Mouse (Mus musculus) limb, embryonic 10.5 days (tissue): Measurements from ENCODE around the gene Etl4. TPM values are rescaled to one million over a fixed set of nuclear protein-coding genes. Genes with fewer than 3 reads are reported as not detected.

Experiments
- DNase-seq: peaks from one replicate; pipeline ENCODE4 v3.0.0-alpha.2; 2017; ENCODE audit warnings: low spot score
- H3K27ac ChIP-seq: fragments of 300-500 bp; sonication (generic); 2 replicates; pipeline ENCODE4 v1.5.1; 2016; ENCODE audit warnings: mild to moderate bottlenecking
- H3K27me3 ChIP-seq: fragments of 300-500 bp; sonication (generic); 2 replicates; pipeline ENCODE4 v1.6.1; 2016; ENCODE audit warnings: low read depth, mild to moderate bottlenecking; ENCODE audit not compliant: poor library complexity, severe bottlenecking
- H3K36me3 ChIP-seq: fragments of 300-500 bp; sonication (generic); 2 replicates; pipeline ENCODE4 v1.6.1; 2016; ENCODE audit warnings: mild to moderate bottlenecking, moderate library complexity
- H3K4me1 ChIP-seq: fragments of 300-500 bp; sonication (generic); 2 replicates; pipeline ENCODE4 v1.6.1; 2016
- H3K4me3 ChIP-seq: fragments of 300-500 bp; sonication (generic); 2 replicates; pipeline ENCODE4 v1.5.1; 2016; ENCODE audit warnings: mild to moderate bottlenecking, moderate library complexity
- H3K9me3 ChIP-seq: fragments of 300-500 bp; sonication (generic); replicated peaks from 2 replicates; pipeline ENCODE4 v1.6.1; 2016; ENCODE audit warnings: mild to moderate bottlenecking
- WGBS: fragments of 180-500 bp; shearing (Covaris S2); methylation state at CpG from one replicate; pipeline ENCODE4 v1.1.7; 2016; 5-methylcytosine and 5-hydroxymethylcytosine counted together
- polyA plus RNA-seq: library from polyadenylated mRNA; unstranded; fragments of >200 nt; fragmentation: Nextera tagmentation; extraction: Ambion mirVana; gene quantifications from 2 replicates; pipeline ENCODE4 v1.2.1, GENCODE M21; 2016

Gene Etl4
- polyA plus RNA-seq, 1 experiment from 2014 or later, result 13.5 TPM

DNA sequence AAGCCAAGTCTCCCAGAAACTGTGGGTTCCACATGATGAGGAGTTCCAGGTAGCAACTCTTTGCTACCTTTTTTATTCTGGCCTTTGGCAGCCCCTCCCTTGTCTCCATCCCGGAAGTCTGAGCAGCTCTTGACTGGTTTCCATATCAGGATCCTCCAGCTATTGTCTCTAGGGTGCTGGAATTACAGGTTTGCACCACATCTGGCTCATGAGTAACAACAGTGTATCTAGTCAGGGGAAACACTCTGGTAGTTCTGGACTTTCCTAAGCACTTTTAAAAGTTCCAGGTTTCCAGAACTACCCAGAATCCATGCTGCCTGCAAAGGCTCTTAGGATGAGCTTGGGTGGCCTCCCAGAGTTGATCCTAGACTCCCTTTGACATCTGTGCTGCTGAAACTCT is 640.4 kb downstream of the Etl4 start:
- no peak overlapping the region for H3K4me3 ChIP-seq
- 58% methylated on average over 1 of the region's 1 CpGs for WGBS
- H3K27ac ChIP-seq, result no peak overlapping the region
- no peaks in the 10 kb centered on the region for H3K9me3 ChIP-seq
- DNase-seq, result no peak
- H3K4me1 ChIP-seq, result peaks cover 16% of the 10 kb centered on the region
- H3K27me3 ChIP-seq, result no peaks in the 10 kb centered on the region
- H3K36me3 ChIP-seq, result no peaks in the 10 kb centered on the region

- DNase-seq, result no peak
- Histone ChIP-seq H3K36me3 (no peaks in the 10 kb centered on the region), H3K27ac (no peak overlapping the region), H3K4me1 (peaks cover 5% of the 10 kb centered on the region; the same call in 1 of the 2 replicates), H3K9me3 (no peaks in the 10 kb centered on the region), H3K4me3 (no peak overlapping the region), H3K27me3 (no peaks in the 10 kb centered on the region)
- 70% methylated on average over 3 of the region's 3 CpGs for WGBS
These were observed 646.1 kb downstream of the Etl4 start for GRCm38 (mm10) chr2:20555706-20556105.

DNA sequence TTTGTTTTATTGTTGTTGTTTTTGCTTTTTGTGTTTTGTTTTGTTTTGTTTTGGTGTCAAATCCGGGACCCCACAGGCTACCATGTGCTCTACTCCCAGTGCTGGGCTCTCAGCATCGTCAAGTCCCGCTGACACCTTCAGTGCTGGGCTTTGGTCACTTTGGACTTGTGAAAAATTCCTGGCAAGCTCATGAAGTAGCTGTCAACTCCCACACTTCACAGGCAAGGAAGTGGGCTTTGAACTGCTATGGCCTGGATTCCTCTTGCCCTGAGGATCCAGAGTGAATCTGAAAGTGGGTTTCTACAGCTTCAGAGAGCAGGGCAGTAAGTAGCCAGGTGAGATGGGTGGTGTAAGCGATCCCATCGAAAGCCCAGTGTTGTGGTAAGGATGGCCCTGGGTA is 649.5 kb downstream of the Etl4 start:
- Histone ChIP-seq H3K27ac (no peak overlapping the region), H3K4me3 (no peak overlapping the region), H3K9me3 (no peaks in the 10 kb centered on the region), H3K27me3 (no peaks in the 10 kb centered on the region), H3K36me3 (no peaks in the 10 kb centered on the region), H3K4me1 (peaks cover 14% of the 10 kb centered on the region)
- WGBS, result 65% methylated on average over 5 of the region's 5 CpGs
- no peak for DNase-seq

DNA sequence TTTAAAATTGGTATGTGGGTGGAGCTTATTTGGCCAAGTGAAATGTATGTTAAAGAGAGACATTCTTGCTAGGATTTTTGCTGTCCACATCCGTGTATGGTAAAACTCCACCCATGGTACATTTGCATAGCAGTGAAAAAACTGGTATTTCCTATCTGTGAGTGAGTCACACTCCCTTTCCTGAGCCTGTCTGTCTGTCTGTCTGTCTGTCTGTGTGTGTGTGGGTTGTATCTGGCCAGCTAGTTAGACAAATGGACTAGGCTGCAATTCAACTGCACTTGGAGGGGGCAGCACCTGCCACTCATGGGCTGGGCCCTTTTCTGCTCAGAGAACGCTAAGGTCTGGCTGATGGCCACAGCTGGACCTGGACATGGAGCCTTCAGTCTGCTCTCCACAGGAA is 650.1 kb downstream of the Etl4 start:
- H3K36me3 ChIP-seq, result no peaks in the 10 kb centered on the region
- no peak overlapping the region for H3K27ac ChIP-seq
- H3K4me1 ChIP-seq, result peaks cover 14% of the 10 kb centered on the region
- H3K4me3 ChIP-seq, result no peak overlapping the region
- 69% methylated on average over 2 of the region's 2 CpGs for WGBS
- H3K9me3 ChIP-seq, result no peaks in the 10 kb centered on the region
- no peaks in the 10 kb centered on the region for H3K27me3 ChIP-seq
- no peak for DNase-seq

- Histone ChIP-seq H3K4me3 (no peak overlapping the region), H3K9me3 (no peaks in the 10 kb centered on the region), H3K4me1 (peaks cover 14% of the 10 kb centered on the region), H3K27ac (no peak overlapping the region), H3K27me3 (no peaks in the 10 kb centered on the region), H3K36me3 (no peaks in the 10 kb centered on the region)
- no peak for DNase-seq
- 91% methylated on average over 9 of the region's 9 CpGs for WGBS
These were observed 651.0 kb downstream of the Etl4 start for GRCm38 (mm10) chr2:20560581-20560980.

- 21% methylated on average over 6 of the region's 6 CpGs for whole genome bisulfite sequencing
- no peak for DNase-seq
These were observed 653.5 kb downstream of the Etl4 start for GRCm38 (mm10) chr2:20563036-20563435.

DNA sequence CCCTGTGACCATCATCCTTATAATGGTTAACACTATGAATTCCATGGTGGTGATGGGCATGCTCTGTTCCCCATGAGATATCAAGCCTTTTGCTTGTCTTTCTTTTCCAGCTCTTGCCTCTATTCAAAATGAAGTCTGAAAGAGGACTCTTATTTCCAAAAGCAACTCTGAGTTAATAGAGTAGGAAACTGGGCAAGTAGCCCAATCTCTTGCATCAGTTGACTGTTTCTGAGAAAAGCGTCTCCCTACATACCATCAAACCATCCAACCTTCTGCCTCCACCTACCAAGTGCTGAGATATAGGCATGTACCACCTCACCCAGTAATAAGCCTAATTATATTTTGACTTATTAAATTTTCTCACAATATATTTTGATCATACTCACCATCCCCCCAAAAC is 658.9 kb downstream of the Etl4 start:
- Histone ChIP-seq H3K9me3 (no peaks in the 10 kb centered on the region), H3K4me1 (no peaks in the 10 kb centered on the region)

More at GRCm38 (mm10) chr2:20563036-20563435, 653.5 kb downstream of the Etl4 start:
- Histone ChIP-seq H3K4me3 (no peak overlapping the region), H3K27ac (no peak overlapping the region), H3K9me3 (no peaks in the 10 kb centered on the region), H3K36me3 (no peaks in the 10 kb centered on the region), H3K4me1 (peaks cover 14% of the 10 kb centered on the region), H3K27me3 (no peaks in the 10 kb centered on the region)

DNA sequence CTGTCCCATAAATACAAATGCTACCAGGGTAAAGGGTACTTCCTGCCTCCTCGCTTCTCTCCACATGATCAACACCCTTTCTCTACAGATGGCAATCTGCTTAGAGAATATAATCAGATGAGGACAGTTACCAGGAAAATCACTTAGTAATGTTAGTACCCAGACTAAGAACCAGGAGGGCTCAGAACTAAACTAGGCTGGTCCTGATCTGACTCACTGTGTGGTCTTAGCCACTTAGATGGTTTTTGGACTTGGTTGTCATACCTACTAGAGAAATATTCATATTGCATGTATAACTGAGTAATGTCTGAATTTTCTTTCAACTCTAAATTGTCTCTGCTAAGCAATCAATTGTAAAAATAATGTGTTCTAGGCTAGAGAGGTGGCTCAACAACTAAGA is 662.4 kb downstream of the Etl4 start:
- H3K4me1 ChIP-seq, result no peaks in the 10 kb centered on the region
- no peak for DNase-seq
- no peak overlapping the region for H3K27ac ChIP-seq
- H3K27me3 ChIP-seq, result no peaks in the 10 kb centered on the region
- H3K4me3 ChIP-seq, result no peak overlapping the region
- no peaks in the 10 kb centered on the region for H3K9me3 ChIP-seq
- no peaks in the 10 kb centered on the region for H3K36me3 ChIP-seq
- WGBS, result 94% methylated on average over 1 of the region's 1 CpGs

More for the DNA sequence above, 658.9 kb downstream of the Etl4 start:
- no peak overlapping the region for H3K27ac ChIP-seq
- no peaks in the 10 kb centered on the region for H3K36me3 ChIP-seq
- 90% methylated on average over 1 of the region's 1 CpGs for WGBS
- no peaks in the 10 kb centered on the region for H3K27me3 ChIP-seq
- no peak overlapping the region for H3K4me3 ChIP-seq
- no peak for DNase-seq

GRCm38 (mm10) chr2:20580331-20580730 is 670.8 kb downstream of the Etl4 start:
- Histone ChIP-seq H3K4me1 (no peaks in the 10 kb centered on the region), H3K27ac (no peak overlapping the region), H3K27me3 (no peaks in the 10 kb centered on the region), H3K36me3 (no peaks in the 10 kb centered on the region), H3K4me3 (no peak overlapping the region), H3K9me3 (no peaks in the 10 kb centered on the region)
- DNase-seq, result no peak
- WGBS, result 89% methylated on average over 3 of the region's 3 CpGs

DNA sequence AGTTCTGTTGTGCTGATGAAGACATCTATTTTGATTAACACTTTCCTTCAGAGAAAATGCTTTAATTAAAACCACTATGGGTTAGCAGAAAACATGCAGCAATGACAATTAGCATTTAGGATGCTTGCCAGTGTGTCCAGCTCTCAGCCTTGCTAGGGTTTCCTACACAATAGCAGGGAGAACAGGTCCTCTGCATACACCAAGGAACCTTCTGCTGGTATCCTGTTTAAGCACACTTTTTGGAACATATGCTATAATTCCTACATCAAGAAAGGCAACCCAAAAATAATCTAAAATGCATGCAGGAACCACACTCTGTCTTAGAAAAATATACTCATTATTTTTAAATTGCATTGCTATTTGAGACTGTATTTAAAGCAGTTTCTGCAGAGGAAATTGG is 673.5 kb downstream of the Etl4 start:
- DNase-seq, result no peak
- Histone ChIP-seq H3K36me3 (no peaks in the 10 kb centered on the region), H3K9me3 (no peaks in the 10 kb centered on the region), H3K4me3 (no peak overlapping the region), H3K27ac (no peak overlapping the region), H3K4me1 (no peaks in the 10 kb centered on the region), H3K27me3 (no peaks in the 10 kb centered on the region)

DNA sequence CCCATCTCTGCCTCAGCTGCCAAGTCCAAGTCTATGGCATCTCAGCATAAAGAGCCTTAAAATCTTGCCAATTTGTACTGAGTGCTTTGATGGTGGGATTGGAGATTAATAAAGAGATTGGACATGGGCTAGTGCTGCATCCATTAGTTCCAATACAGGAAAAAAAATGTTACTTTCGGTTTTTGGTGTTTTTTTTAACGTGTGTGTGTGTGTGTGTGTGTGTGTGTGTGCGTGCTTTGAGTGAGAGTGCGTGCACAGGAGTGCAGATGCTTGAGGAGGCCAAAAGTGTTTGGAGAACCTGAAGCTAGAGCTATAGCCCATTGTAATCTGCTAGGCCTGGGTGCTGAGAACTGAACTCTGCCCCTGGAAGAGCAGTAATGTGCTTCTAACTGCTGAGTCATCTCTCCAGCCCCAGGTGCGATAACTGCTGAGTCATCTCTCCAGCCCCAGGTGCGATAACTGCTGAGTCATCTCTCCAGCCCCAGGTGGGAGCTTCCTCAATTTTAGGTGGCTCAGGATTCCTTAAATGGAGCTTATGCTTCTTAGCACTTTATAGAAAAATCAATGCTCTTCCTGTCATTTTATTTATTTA is 674.1 kb downstream of the Etl4 start:
- no peaks in the 10 kb centered on the region for H3K4me1 ChIP-seq
- H3K36me3 ChIP-seq, result no peaks in the 10 kb centered on the region
- no peaks in the 10 kb centered on the region for H3K9me3 ChIP-seq
- no peak overlapping the region for H3K27ac ChIP-seq
- H3K4me3 ChIP-seq, result no peak overlapping the region
- H3K27me3 ChIP-seq, result no peaks in the 10 kb centered on the region
- 88% methylated on average over 6 of the region's 6 CpGs for WGBS
- DNase-seq, result no peak

DNA sequence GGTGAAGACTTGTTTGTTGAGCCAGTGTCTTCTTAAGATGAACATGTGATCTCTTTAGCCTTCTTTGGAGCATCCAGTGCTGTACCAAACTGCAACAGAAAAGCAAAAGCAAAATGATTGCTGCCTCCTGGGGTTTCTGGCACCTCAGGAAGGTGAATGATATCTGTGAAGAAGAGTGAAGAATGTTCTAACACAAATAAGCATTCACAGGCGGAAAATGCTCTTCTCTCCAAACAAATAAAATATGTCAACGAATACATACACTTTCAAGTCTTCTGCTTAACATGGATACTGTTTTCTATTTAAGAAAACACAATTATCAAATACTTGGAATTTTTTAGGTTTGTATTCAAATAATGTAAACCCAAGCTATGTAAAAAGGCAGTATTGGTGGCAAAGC is 678.3 kb downstream of the Etl4 start:
- H3K4me3 ChIP-seq, result no peak overlapping the region
- H3K9me3 ChIP-seq, result no peaks in the 10 kb centered on the region
- DNase-seq, result no peak
- no peaks in the 10 kb centered on the region for H3K27me3 ChIP-seq
- no peaks in the 10 kb centered on the region for H3K4me1 ChIP-seq
- H3K36me3 ChIP-seq, result no peaks in the 10 kb centered on the region
- WGBS, result 94% methylated on average over 2 of the region's 2 CpGs
- no peak overlapping the region for H3K27ac ChIP-seq

- Histone ChIP-seq H3K36me3 (no peaks in the 10 kb centered on the region), H3K9me3 (no peaks in the 10 kb centered on the region), H3K4me1 (no peaks in the 10 kb centered on the region), H3K27ac (no peak overlapping the region), H3K27me3 (no peaks in the 10 kb centered on the region), H3K4me3 (no peak overlapping the region)
- no peak for DNase-seq
These were observed 679.1 kb downstream of the Etl4 start for GRCm38 (mm10) chr2:20588631-20589030.

DNA sequence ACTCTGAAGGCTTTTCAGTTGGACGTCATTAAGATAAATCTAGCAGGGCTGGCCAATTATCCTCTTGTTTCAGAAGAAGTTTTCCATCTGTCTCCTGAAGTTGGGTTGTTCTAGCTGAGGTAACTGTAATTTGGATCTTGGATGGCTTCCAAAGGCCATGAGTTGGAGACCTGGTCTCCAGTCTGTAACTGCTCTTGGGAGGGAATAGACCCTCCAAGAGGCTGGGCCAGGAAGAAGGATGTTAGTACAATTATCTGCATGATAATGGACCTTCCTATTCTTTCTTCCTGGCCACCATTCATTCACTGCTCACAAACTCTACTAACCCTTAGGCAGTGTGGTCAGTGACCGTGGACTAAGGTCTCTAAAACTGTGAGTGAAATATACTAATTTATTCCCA is 684.5 kb downstream of the Etl4 start:
- Histone ChIP-seq H3K27me3 (no peaks in the 10 kb centered on the region), H3K4me3 (no peak overlapping the region), H3K36me3 (no peaks in the 10 kb centered on the region), H3K9me3 (no peaks in the 10 kb centered on the region), H3K27ac (no peak overlapping the region), H3K4me1 (no peaks in the 10 kb centered on the region)
- no peak for DNase-seq
- WGBS, result 89% methylated on average over 2 of the region's 2 CpGs
